Mouse (Mus musculus) liver, embryonic 15.5 days (tissue): ENCODE results near the gene Olfr1373. TPM values are rescaled to one million over a fixed set of nuclear protein-coding genes. Genes with fewer than 3 reads are reported as not detected.

Experiments
- ATAC-seq: fragments of 200-750 bp; cut with Nextera tagmentation; 2 replicates; pipeline ENCODE4 v1.8.0; 2017; ENCODE audit warnings: moderate number of reproducible peaks, mild to moderate bottlenecking, moderate library complexity; ENCODE audit not compliant: insufficient read depth
- H3K27ac ChIP-seq: fragments of 300-500 bp; sonication (generic); replicated peaks from 2 replicates; pipeline ENCODE4 v1.5.1; 2015; ENCODE audit warnings: mild to moderate bottlenecking, inconsistent platforms
- H3K27me3 ChIP-seq: fragments of 300-500 bp; sonication (generic); 2 replicates; pipeline ENCODE4 v1.6.1; 2015; ENCODE audit warnings: mild to moderate bottlenecking, inconsistent platforms
- H3K36me3 ChIP-seq: fragments of 300-500 bp; sonication (generic); replicated peaks from 2 replicates; pipeline ENCODE4 v1.6.1; 2015; ENCODE audit warnings: moderate library complexity, mild to moderate bottlenecking, inconsistent platforms
- H3K4me1 ChIP-seq: fragments of 300-500 bp; sonication (generic); replicated peaks from 2 replicates; pipeline ENCODE4 v1.6.1; 2015; ENCODE audit warnings: inconsistent platforms
- H3K4me2 ChIP-seq: fragments of 300-500 bp; sonication (generic); 2 replicates; pipeline ENCODE4 v1.6.1; 2015; ENCODE audit warnings: moderate library complexity, mild to moderate bottlenecking, inconsistent platforms
- H3K4me3 ChIP-seq: fragments of 300-500 bp; sonication (generic); replicated peaks from 2 replicates; pipeline ENCODE4 v1.5.1; 2015; ENCODE audit warnings: mild to moderate bottlenecking, inconsistent platforms
- H3K9ac ChIP-seq: fragments of 300-500 bp; sonication (generic); 2 replicates; pipeline ENCODE4 v1.6.1; 2015; ENCODE audit warnings: moderate library complexity, mild to moderate bottlenecking, inconsistent platforms
- H3K9me3 ChIP-seq: fragments of 300-500 bp; sonication (generic); replicated peaks from 2 replicates; pipeline ENCODE4 v1.6.1; 2016; ENCODE audit warnings: inconsistent platforms
- WGBS: fragments of 180-500 bp; shearing (Covaris S2); methylation state at CpG from one replicate; pipeline ENCODE4 v1.1.7; 2015; ENCODE audit warnings: mixed read lengths; ENCODE audit not compliant: insufficient replicate concordance; 5-methylcytosine and 5-hydroxymethylcytosine counted together
- polyA plus RNA-seq: library from polyadenylated mRNA; unstranded; fragments of >200 nt; fragmentation: Nextera tagmentation; extraction: Ambion mirVana; gene quantifications from 2 replicates; pipeline ENCODE4 v1.2.1, GENCODE M21; 2015

The Olfr1373 gene
- polyA plus RNA-seq, 1 experiment from 2014 or later, result not detected

- H3K36me3 ChIP-seq, result peaks cover under 1% of the 10 kb centered on the region; the same call in 1 of the 2 replicates
- H3K4me1 ChIP-seq, result peaks cover 64% of the 10 kb centered on the region
- H3K27ac ChIP-seq, result no peak overlapping the region
- no peak overlapping the region for H3K9ac ChIP-seq
- H3K9me3 ChIP-seq, result no peaks in the 10 kb centered on the region
- no peak overlapping the region for H3K4me3 ChIP-seq
- no peak for ATAC-seq
- no peak overlapping the region for H3K4me2 ChIP-seq
- no peaks in the 10 kb centered on the region for H3K27me3 ChIP-seq
- 81% methylated on average over 1 of the region's 1 CpGs for WGBS
These were observed 38.9 kb downstream of the Olfr1373 start for GRCm38 (mm10) chr11:52106438-52106837.

DNA sequence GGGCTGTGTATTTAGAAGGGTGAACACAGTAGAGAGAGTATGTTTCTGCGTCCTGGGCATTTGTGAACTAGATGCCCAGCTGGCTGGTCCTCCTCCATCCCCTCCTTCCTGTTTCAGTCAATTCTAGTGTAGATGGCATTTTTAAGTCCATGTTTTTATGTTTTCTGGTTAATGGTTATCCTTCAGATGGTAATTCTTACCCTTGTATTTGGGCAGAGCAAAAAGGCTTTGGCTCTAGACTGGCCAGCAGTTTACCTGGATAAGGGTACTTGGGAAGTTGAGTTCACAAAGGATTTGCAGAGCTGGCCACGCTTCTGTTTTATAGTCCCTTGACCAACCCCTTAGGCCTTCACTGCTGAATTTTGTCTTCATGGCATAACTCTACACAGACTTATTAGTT, 39.3 kb downstream of the Olfr1373 start:
- no peak overlapping the region for H3K4me3 ChIP-seq
- H3K9ac ChIP-seq, result no peak overlapping the region
- H3K9me3 ChIP-seq, result no peaks in the 10 kb centered on the region
- no peaks in the 10 kb centered on the region for H3K27me3 ChIP-seq
- 85% methylated on average over 2 of the region's 2 CpGs for WGBS
- no peak overlapping the region for H3K27ac ChIP-seq
- no peak for ATAC-seq
- H3K4me2 ChIP-seq, result no peak overlapping the region
- peaks cover 68% of the 10 kb centered on the region for H3K4me1 ChIP-seq
- H3K36me3 ChIP-seq, result peaks cover 4% of the 10 kb centered on the region

GRCm38 (mm10) chr11:52105503-52105902, 39.8 kb downstream of the Olfr1373 start:
- Histone ChIP-seq H3K4me2 (no peak overlapping the region), H3K4me1 (peaks cover 73% of the 10 kb centered on the region), H3K27ac (no peak overlapping the region), H3K9me3 (no peaks in the 10 kb centered on the region), H3K27me3 (no peaks in the 10 kb centered on the region), H3K9ac (no peak overlapping the region), H3K36me3 (peaks cover 7% of the 10 kb centered on the region), H3K4me3 (no peak overlapping the region)
- ATAC-seq, result no peak

GRCm38 (mm10) chr11:52102977-52103376, 42.4 kb downstream of the Olfr1373 start:
- Histone ChIP-seq H3K4me1 (peaks cover 66% of the 10 kb centered on the region), H3K27ac (no peak overlapping the region), H3K36me3 (peaks cover 7% of the 10 kb centered on the region), H3K27me3 (no peaks in the 10 kb centered on the region), H3K9me3 (no peaks in the 10 kb centered on the region), H3K4me2 (no peak overlapping the region), H3K4me3 (no peak overlapping the region), H3K9ac (no peak overlapping the region)
- 56% methylated on average over 4 of the region's 4 CpGs for WGBS
- no peak for ATAC-seq

DNA sequence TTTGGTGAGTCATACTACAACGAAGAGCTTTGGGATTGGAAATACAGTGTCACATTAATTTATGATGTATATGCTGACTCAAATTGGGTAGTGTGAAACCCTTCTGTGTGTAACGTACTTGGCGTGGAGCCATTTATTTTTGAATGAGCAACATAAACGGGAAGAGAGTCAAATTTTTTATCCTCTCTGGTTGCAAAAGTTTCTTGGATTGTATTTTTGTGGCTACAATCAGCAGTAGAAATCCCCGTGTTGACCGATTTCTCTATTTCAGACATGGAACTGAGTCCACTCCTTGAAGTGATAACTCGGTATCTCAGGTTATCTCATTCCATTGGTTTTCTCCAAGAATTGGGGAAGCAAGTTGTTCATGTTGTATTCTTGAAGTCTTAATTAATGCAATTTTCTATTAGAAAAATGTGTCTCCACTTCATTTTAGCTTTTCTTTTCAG, 45.5 kb downstream of the Olfr1373 start:
- H3K36me3 ChIP-seq, result peaks cover 7% of the 10 kb centered on the region
- H3K4me3 ChIP-seq, result peak overlapping the region; percentile 83
- H3K27ac ChIP-seq, result peak overlapping the region; percentile 100
- H3K4me1 ChIP-seq, result peaks cover 63% of the 10 kb centered on the region
- H3K27me3 ChIP-seq, result no peaks in the 10 kb centered on the region
- ATAC-seq, result no peak
- H3K9ac ChIP-seq, result peak overlapping the region; percentile 98
- under 1% methylated on average over 7 of the region's 7 CpGs for WGBS
- H3K9me3 ChIP-seq, result no peaks in the 10 kb centered on the region
- peak overlapping the region; percentile 96 for H3K4me2 ChIP-seq

DNA sequence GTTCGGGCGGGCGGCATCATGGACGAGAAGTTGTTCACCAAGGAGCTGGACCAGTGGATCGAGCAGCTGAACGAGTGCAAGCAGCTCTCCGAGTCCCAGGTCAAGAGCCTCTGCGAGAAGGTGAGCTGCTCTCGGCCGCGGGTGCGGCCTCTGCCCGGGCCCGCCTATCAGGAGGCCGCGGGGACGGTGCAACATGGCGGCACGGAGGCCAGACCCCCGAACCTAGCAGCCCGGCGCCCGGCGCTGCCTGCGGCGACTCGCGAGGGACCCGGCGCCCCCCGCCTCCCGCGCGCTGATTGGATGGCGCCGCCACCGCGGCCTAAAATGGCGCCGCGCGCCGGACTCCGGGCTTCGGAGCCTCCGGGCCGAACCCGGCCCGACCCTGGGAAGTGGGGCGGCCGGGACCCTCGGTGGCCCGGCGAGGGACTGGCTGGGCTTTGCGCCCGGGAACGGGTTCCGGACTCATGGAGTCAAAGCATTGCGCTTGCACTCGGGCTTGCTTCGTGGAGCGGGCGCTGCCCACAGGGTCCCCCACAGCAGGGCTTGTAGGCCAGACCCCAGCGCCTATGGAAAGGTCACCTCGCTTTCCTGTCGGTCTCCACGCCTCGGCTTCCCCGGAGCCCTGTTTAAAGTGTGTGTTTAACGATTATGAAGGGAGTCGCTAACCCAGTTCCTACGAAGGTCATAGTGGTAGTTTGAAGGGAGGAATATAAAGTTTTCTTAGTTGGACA, 46.1 kb downstream of the Olfr1373 start:
- H3K4me2 ChIP-seq, result peak overlapping the region; percentile 96
- peak overlapping the region; percentile 83 for H3K4me3 ChIP-seq
- peak overlapping the region; percentile 100 for H3K27ac ChIP-seq
- H3K36me3 ChIP-seq, result peaks cover 7% of the 10 kb centered on the region
- no peaks in the 10 kb centered on the region for H3K27me3 ChIP-seq
- H3K9me3 ChIP-seq, result no peaks in the 10 kb centered on the region
- ATAC-seq, result peak; percentile 69
- under 1% methylated on average over 72 of the region's 72 CpGs for WGBS
- peaks cover 61% of the 10 kb centered on the region for H3K4me1 ChIP-seq
- peak overlapping the region; percentile 98 for H3K9ac ChIP-seq

DNA sequence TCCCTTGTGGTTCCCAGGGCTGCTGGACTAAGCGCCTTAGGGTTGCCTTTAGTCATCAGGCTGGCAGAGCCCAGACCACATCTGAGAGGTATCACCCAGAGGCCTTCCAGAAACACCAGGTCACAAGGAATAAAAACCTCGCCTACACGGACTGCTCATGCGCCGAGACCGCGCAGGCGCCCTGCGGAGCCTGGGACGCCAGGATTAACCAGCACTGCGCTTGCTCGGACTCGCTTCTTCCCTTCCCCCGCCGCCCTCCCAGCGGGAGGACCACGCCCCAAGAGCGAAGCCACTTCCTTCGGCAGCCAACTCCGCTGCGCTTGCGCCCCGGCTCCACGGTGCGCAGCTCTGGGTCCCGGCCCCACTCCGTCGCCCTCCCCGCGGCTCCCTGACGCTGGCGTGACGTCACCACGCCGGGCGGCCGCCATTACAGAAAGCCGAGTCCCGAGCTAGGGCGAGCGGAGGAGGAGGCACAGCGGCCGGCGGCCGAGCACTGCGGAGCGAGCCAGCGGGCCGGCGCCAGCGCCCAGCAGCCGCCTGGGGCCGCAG, 46.9 kb downstream of the Olfr1373 start, which contains the start of gene Ppp2ca:
Gene Ppp2ca (plus strand): TSS at position 284 of the 549 bp plus-strand sequence.
- peak within 1 kb of the TSS; percentile 96 for H3K4me2 ChIP-seq
- H3K9ac ChIP-seq, result peak within 1 kb of the TSS; percentile 98
- WGBS, result under 1% methylated on average over 53 of the region's 53 CpGs
- H3K4me3 ChIP-seq, result peak within 1 kb of the TSS; percentile 83
- peaks cover 7% of the 10 kb centered on the region for H3K36me3 ChIP-seq
- H3K4me1 ChIP-seq, result peaks cover 53% of the 10 kb centered on the region
- ATAC-seq, result peak; percentile 96
- peak within 1 kb of the TSS; percentile 100 for H3K27ac ChIP-seq
- no peaks in the 10 kb centered on the region for H3K9me3 ChIP-seq
- H3K27me3 ChIP-seq, result peaks cover 2% of the 10 kb centered on the region; the same call in 1 of the 2 replicates

- no peak for ATAC-seq
- WGBS, result 75% methylated on average over 2 of the region's 2 CpGs
- H3K9me3 ChIP-seq, result no peaks in the 10 kb centered on the region
- peaks cover 45% of the 10 kb centered on the region for H3K4me1 ChIP-seq
- H3K27me3 ChIP-seq, result peaks cover 4% of the 10 kb centered on the region; the same call in 1 of the 2 replicates
- peak overlapping the region; percentile 100 for H3K27ac ChIP-seq
- peak overlapping the region; percentile 98; the same call in 1 of the 2 replicates for H3K9ac ChIP-seq
- peak overlapping the region; percentile 96 for H3K4me2 ChIP-seq
- H3K36me3 ChIP-seq, result peaks cover 7% of the 10 kb centered on the region
- H3K4me3 ChIP-seq, result peak overlapping the region; percentile 83
These were observed 47.7 kb downstream of the Olfr1373 start for GRCm38 (mm10) chr11:52097596-52097995.

DNA sequence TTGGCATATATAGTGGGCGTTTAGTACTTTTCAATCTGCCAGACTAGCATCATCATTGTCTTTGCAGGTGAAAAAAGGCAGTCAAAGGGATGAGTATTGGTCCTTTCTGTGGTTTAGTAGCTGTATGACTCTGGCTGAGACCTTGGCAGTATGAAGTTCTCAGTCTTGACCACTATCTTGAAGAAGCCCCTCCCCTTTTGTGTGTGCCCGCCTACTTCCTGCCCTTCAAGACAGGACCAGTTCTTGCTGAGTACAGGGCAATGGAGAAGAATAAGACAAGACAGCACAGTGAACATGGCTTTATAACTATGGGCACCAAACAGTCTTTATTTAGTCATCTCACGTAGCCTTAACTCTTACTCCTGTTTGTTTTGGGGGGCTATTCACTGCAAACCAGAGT, 48.3 kb downstream of the Olfr1373 start:
- H3K9me3 ChIP-seq, result no peaks in the 10 kb centered on the region
- no peak overlapping the region for H3K4me2 ChIP-seq
- peaks cover 7% of the 10 kb centered on the region for H3K36me3 ChIP-seq
- H3K9ac ChIP-seq, result no peak overlapping the region
- peaks cover 4% of the 10 kb centered on the region; the same call in 1 of the 2 replicates for H3K27me3 ChIP-seq
- peak overlapping the region; percentile 24; the same call in 1 of the 2 replicates for H3K27ac ChIP-seq
- no peak for ATAC-seq
- H3K4me3 ChIP-seq, result no peak overlapping the region
- peaks cover 40% of the 10 kb centered on the region for H3K4me1 ChIP-seq
- 47% methylated on average over 3 of the region's 3 CpGs for WGBS
